Mouse (Mus musculus): ENCODE results near the gene Ces1e. TPM values are rescaled to one million over a fixed set of nuclear protein-coding genes. Genes with fewer than 3 reads are reported as not detected.

The Ces1e gene
- not detected in 2 replicates for polyA plus RNA-seq (2015; fragmentation: Nextera tagmentation; extraction: Ambion mirVana)

- Histone ChIP-seq H3K36me3 (ENCODE audit: poor library complexity, severe bottlenecking) (no peaks in the 10 kb centered on the region), H3K27me3 (no peaks in the 10 kb centered on the region), H3K4me1 (no peaks in the 10 kb centered on the region), H3K4me2 (no peak within 1 kb of the TSS), H3K9ac (no peak within 1 kb of the TSS), H3K4me3 (no peak within 1 kb of the TSS), H3K9me3 (replicated peaks) (no peaks in the 10 kb centered on the region), H3K27ac (no peak within 1 kb of the TSS)
- no peak for ATAC-seq
These were observed at the start of gene Ces1e for GRCm38 (mm10) chr8:93229446-93229845. Gene Ces1e (minus strand): TSS chr8:93229619.

GRCm38 (mm10) chr8:93278176-93278805, 48.9 kb upstream of the Ces1e start:
- Histone ChIP-seq H3K27ac (no peak overlapping the region), H3K36me3 (ENCODE audit: poor library complexity, severe bottlenecking) (no peaks in the 10 kb centered on the region), H3K4me3 (no peak overlapping the region), H3K4me2 (no peak overlapping the region), H3K9ac (no peak overlapping the region), H3K9me3 (replicated peaks) (no peaks in the 10 kb centered on the region), H3K27me3 (no peaks in the 10 kb centered on the region), H3K4me1 (no peaks in the 10 kb centered on the region)
- 79% methylated on average over 4 of the region's 4 CpGs for WGBS
- ATAC-seq = no peak

GRCm38 (mm10) chr8:93274609-93275008, 45.2 kb upstream of the Ces1e start:
- Histone ChIP-seq H3K36me3 (ENCODE audit: poor library complexity, severe bottlenecking) (no peaks in the 10 kb centered on the region), H3K4me2 (no peak overlapping the region), H3K27ac (no peak overlapping the region), H3K4me3 (no peak overlapping the region), H3K27me3 (no peaks in the 10 kb centered on the region), H3K9me3 (replicated peaks) (no peaks in the 10 kb centered on the region), H3K9ac (no peak overlapping the region), H3K4me1 (no peaks in the 10 kb centered on the region)
- no peak for ATAC-seq
- WGBS = 90% methylated on average over 4 of the region's 4 CpGs

GRCm38 (mm10) chr8:93273321-93273720, 43.9 kb upstream of the Ces1e start:
- H3K27me3 ChIP-seq = no peaks in the 10 kb centered on the region
- 88% methylated on average over 3 of the region's 3 CpGs for WGBS
- H3K9ac ChIP-seq = no peak overlapping the region
- no peaks in the 10 kb centered on the region for H3K9me3 ChIP-seq (replicated peaks)
- H3K27ac ChIP-seq = no peak overlapping the region
- no peak overlapping the region for H3K4me3 ChIP-seq
- no peaks in the 10 kb centered on the region for H3K4me1 ChIP-seq
- H3K36me3 ChIP-seq (ENCODE audit: poor library complexity, severe bottlenecking) = no peaks in the 10 kb centered on the region
- no peak for ATAC-seq
- H3K4me2 ChIP-seq = no peak overlapping the region

GRCm38 (mm10) chr8:93272686-93273085, 43.3 kb upstream of the Ces1e start:
- Histone ChIP-seq H3K4me3 (no peak overlapping the region), H3K36me3 (ENCODE audit: poor library complexity, severe bottlenecking) (no peaks in the 10 kb centered on the region), H3K27me3 (no peaks in the 10 kb centered on the region), H3K27ac (no peak overlapping the region), H3K9ac (no peak overlapping the region), H3K9me3 (replicated peaks) (no peaks in the 10 kb centered on the region), H3K4me1 (no peaks in the 10 kb centered on the region), H3K4me2 (no peak overlapping the region)
- 90% methylated on average over 4 of the region's 4 CpGs for WGBS
- ATAC-seq = no peak

GRCm38 (mm10) chr8:93261436-93261835, 32.0 kb upstream of the Ces1e start:
- no peaks in the 10 kb centered on the region for H3K27me3 ChIP-seq
- H3K9me3 ChIP-seq (replicated peaks) = no peaks in the 10 kb centered on the region
- H3K9ac ChIP-seq = no peak overlapping the region
- H3K4me1 ChIP-seq = no peaks in the 10 kb centered on the region
- no peak overlapping the region for H3K4me3 ChIP-seq
- 77% methylated on average over 2 of the region's 2 CpGs for WGBS
- H3K27ac ChIP-seq = no peak overlapping the region
- ATAC-seq = no peak
- H3K36me3 ChIP-seq (ENCODE audit: poor library complexity, severe bottlenecking) = no peaks in the 10 kb centered on the region
- H3K4me2 ChIP-seq = no peak overlapping the region

GRCm38 (mm10) chr8:93252400-93252925, 23.0 kb upstream of the Ces1e start:
- no peaks in the 10 kb centered on the region for H3K36me3 ChIP-seq (ENCODE audit: poor library complexity, severe bottlenecking)
- no peak overlapping the region for H3K27ac ChIP-seq
- no peak overlapping the region for H3K9ac ChIP-seq
- no peak overlapping the region for H3K4me2 ChIP-seq
- H3K9me3 ChIP-seq (replicated peaks) = no peaks in the 10 kb centered on the region
- ATAC-seq = no peak
- WGBS = 94% methylated on average over 1 of the region's 1 CpGs
- no peak overlapping the region for H3K4me3 ChIP-seq
- H3K27me3 ChIP-seq = no peaks in the 10 kb centered on the region
- H3K4me1 ChIP-seq = no peaks in the 10 kb centered on the region

GRCm38 (mm10) chr8:93246057-93246456, 16.6 kb upstream of the Ces1e start:
- Histone ChIP-seq H3K9me3 (replicated peaks) (no peaks in the 10 kb centered on the region), H3K4me1 (no peaks in the 10 kb centered on the region), H3K4me3 (no peak overlapping the region), H3K27ac (no peak overlapping the region), H3K4me2 (no peak overlapping the region), H3K9ac (no peak overlapping the region), H3K27me3 (no peaks in the 10 kb centered on the region), H3K36me3 (ENCODE audit: poor library complexity, severe bottlenecking) (no peaks in the 10 kb centered on the region)
- 94% methylated on average over 2 of the region's 2 CpGs for WGBS
- no peak for ATAC-seq

- no peaks in the 10 kb centered on the region for H3K27me3 ChIP-seq
- H3K4me2 ChIP-seq = no peak overlapping the region
- no peak for ATAC-seq
- no peaks in the 10 kb centered on the region for H3K4me1 ChIP-seq
- no peak overlapping the region for H3K4me3 ChIP-seq
- H3K36me3 ChIP-seq (ENCODE audit: poor library complexity, severe bottlenecking) = no peaks in the 10 kb centered on the region
- H3K9ac ChIP-seq = no peak overlapping the region
- H3K27ac ChIP-seq = no peak overlapping the region
- H3K9me3 ChIP-seq (replicated peaks) = no peaks in the 10 kb centered on the region
These were observed 10.5 kb upstream of the Ces1e start for GRCm38 (mm10) chr8:93239884-93240283.

GRCm38 (mm10) chr8:93235681-93236080, 6.3 kb upstream of the Ces1e start:
- ATAC-seq = no peak
- Histone ChIP-seq H3K4me2 (no peak overlapping the region), H3K4me1 (no peaks in the 10 kb centered on the region), H3K27me3 (no peaks in the 10 kb centered on the region), H3K4me3 (no peak overlapping the region), H3K27ac (no peak overlapping the region), H3K9me3 (replicated peaks) (no peaks in the 10 kb centered on the region), H3K36me3 (ENCODE audit: poor library complexity, severe bottlenecking) (no peaks in the 10 kb centered on the region), H3K9ac (no peak overlapping the region)
- WGBS = 85% methylated on average over 1 of the region's 1 CpGs

- no peak overlapping the region for H3K27ac ChIP-seq
- no peaks in the 10 kb centered on the region for H3K9me3 ChIP-seq (replicated peaks)
- 92% methylated on average over 1 of the region's 1 CpGs for WGBS
- no peak overlapping the region for H3K4me3 ChIP-seq
- no peak overlapping the region for H3K4me2 ChIP-seq
- no peaks in the 10 kb centered on the region for H3K27me3 ChIP-seq
- H3K9ac ChIP-seq = no peak overlapping the region
- H3K4me1 ChIP-seq = no peaks in the 10 kb centered on the region
- H3K36me3 ChIP-seq (ENCODE audit: poor library complexity, severe bottlenecking) = no peaks in the 10 kb centered on the region
- ATAC-seq = no peak
These were observed 5.3 kb upstream of the Ces1e start for GRCm38 (mm10) chr8:93234706-93235105.

GRCm38 (mm10) chr8:93234068-93234467, 4.6 kb upstream of the Ces1e start:
- H3K27me3 ChIP-seq = no peaks in the 10 kb centered on the region
- no peaks in the 10 kb centered on the region for H3K36me3 ChIP-seq (ENCODE audit: poor library complexity, severe bottlenecking)
- no peak overlapping the region for H3K9ac ChIP-seq
- no peak for ATAC-seq
- no peaks in the 10 kb centered on the region for H3K4me1 ChIP-seq
- H3K4me3 ChIP-seq = no peak overlapping the region
- no peak overlapping the region for H3K4me2 ChIP-seq
- no peaks in the 10 kb centered on the region for H3K9me3 ChIP-seq (replicated peaks)
- H3K27ac ChIP-seq = no peak overlapping the region
- 90% methylated on average over 6 of the region's 6 CpGs for WGBS

All from forebrain, embryonic 13.5 days (tissue).